Mouse (Mus musculus): ENCODE results near the gene Mgst2.

DNA sequence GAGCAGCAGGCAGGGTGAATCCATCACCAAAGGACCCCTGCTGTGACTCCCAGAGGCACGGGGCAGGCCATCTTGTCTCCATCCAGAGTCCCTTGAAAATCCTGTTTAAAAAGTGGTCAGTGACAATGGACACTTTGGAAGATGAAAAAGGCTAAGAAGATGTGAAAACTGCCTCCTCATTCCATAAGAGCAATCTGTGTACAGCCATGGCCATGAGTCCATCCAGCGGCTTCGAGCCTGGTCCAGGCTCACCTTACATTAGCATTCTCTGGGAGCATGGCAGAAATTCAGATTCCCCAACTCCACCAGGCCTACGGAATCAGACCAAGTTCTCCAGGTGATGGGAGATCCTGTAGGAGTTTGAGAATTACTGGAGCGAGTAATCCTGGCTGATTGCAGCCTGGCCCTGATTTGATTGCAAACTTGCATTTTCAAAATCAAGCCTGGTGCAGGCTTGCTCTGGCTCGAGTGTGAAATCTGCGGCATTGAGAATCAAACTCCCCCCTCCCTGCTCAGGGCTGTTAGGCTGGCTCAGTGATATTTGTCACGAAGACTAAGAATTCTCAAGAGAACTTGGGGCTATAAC is 42.6 kb downstream of the Mgst2 start:
- TF ChIP-seq CTCF (IDR thresholded peaks at IDR 0.05; ENCODE audit: control insufficient read depth, insufficient read depth, insufficient read length) = no peak
- TF ChIP-seq MAX (IDR thresholded peaks at IDR 0.05) = no peak
- no peak for TF ChIP-seq USF1 (IDR thresholded peaks at IDR 0.05; ENCODE audit: low read depth)
- no peak for TF ChIP-seq CEBPB (IDR thresholded peaks at IDR 0.05; ENCODE audit: low read depth)
- no peak for TF ChIP-seq MYOG (IDR thresholded peaks at IDR 0.05; ENCODE audit: control insufficient read depth, extremely low read depth, insufficient read length)
- no peak for TF ChIP-seq MYOD1 (IDR thresholded peaks at IDR 0.05; ENCODE audit: control insufficient read depth, insufficient read length, low read depth)
- no peak for TF ChIP-seq FOSL1 (IDR thresholded peaks at IDR 0.05; ENCODE audit: insufficient read depth, low read length, poor library complexity, severe bottlenecking)
